Mouse (Mus musculus) gastrocnemius, adult 2 months (tissue): Measurements from ENCODE around the gene Eif6. TPM values are rescaled to one million over a fixed set of nuclear protein-coding genes. Genes with fewer than 3 reads are reported as not detected.

ENCODE experiments used
- DNase-seq: peaks from one replicate; pipeline ENCODE4 v3.0.0; 2022
- H3K27ac ChIP-seq: fragments of 200-600 bp; 2 replicates; pipeline ENCODE4 v1.8.1; 2022; ENCODE audit warnings: mild to moderate bottlenecking
- H3K4me3 ChIP-seq: fragments of 200-600 bp; 2 replicates; pipeline ENCODE4 v1.8.1; 2022; ENCODE audit warnings: mild to moderate bottlenecking, moderate library complexity
- CTCF ChIP-seq: fragments of 200-600 bp; IDR thresholded peaks from 2 replicates; pipeline ENCODE4 v1.8.1; 2022; ENCODE audit warnings: antibody characterized with exemption, mild to moderate bottlenecking, moderate library complexity
- intact Hi-C: fragments of 180-260 bp; cut with DNase I; formaldehyde crosslinking; loops from one replicate; pipeline ENCODE4 v1.15.1; 2025
- total RNA-seq, 2 experiments: library from RNA; stranded (reverse); gene quantifications; 2 replicates each; pipeline ENCODE4 v1.2.3; 2021

Gene Eif6
- total RNA-seq, 2 experiments from 2014 or later, result 41.0 to 46.7 TPM

GRCm38 (mm10) chr2:155818596-155819391, 7.9 kb downstream of the Eif6 start:
- intact Hi-C loops, result no loop called here
- Histone ChIP-seq H3K4me3 (peak overlapping the region; percentile 80), H3K27ac (peak overlapping the region; percentile 97)
- no peak for TF ChIP-seq CTCF
- peak; percentile 98 for DNase-seq

- peak overlapping the region; percentile 80 for H3K4me3 ChIP-seq
Observed at GRCm38 (mm10) chr2:155817301-155818245, 9.2 kb downstream of the Eif6 start.

GRCm38 (mm10) chr2:155816179-155816578, 10.5 kb downstream of the Eif6 start:
- peak; percentile 49 for DNase-seq
- TF ChIP-seq CTCF, result no peak
- intact Hi-C loops, result no loop called here
- Histone ChIP-seq H3K4me3 (no peak overlapping the region), H3K27ac (no peak overlapping the region)

More at GRCm38 (mm10) chr2:155817301-155818245, 9.2 kb downstream of the Eif6 start:
- H3K27ac ChIP-seq, result peak overlapping the region; percentile 97
- peak; percentile 78 for DNase-seq
- no peak for TF ChIP-seq CTCF
- intact Hi-C loops, result no loop called here

GRCm38 (mm10) chr2:155814829-155815228, 11.9 kb downstream of the Eif6 start:
- DNase-seq, result no peak

GRCm38 (mm10) chr2:155812637-155813036, 14.1 kb downstream of the Eif6 start:
- DNase-seq, result peak; percentile 10
- H3K27ac ChIP-seq, result no peak overlapping the region
- H3K4me3 ChIP-seq, result no peak overlapping the region
- intact Hi-C loops, result loop anchor here (2.0 to 5.0 kb wide), 3 partner anchors 45 to 150 kb away; partner anchors contain the start of gene Trpc4ap
- no peak for TF ChIP-seq CTCF

More at GRCm38 (mm10) chr2:155814829-155815228, 11.9 kb downstream of the Eif6 start:
- H3K4me3 ChIP-seq, result no peak overlapping the region
- TF ChIP-seq CTCF, result no peak
- intact Hi-C loops, result loop anchor here (5.0 kb wide), 2 partner anchors 48 to 153 kb away; no protein-coding TSS in a partner anchor
- no peak overlapping the region for H3K27ac ChIP-seq

GRCm38 (mm10) chr2:155811821-155812396, 14.8 kb downstream of the Eif6 start:
- peak; percentile 96 for TF ChIP-seq CTCF
- H3K4me3 ChIP-seq, result no peak overlapping the region
- no peak overlapping the region for H3K27ac ChIP-seq
- intact Hi-C loops, result loop anchor here (2.0 to 5.0 kb wide), 3 partner anchors 45 to 150 kb away; partner anchors contain the start of gene Trpc4ap
- DNase-seq, result peak; percentile 81

- intact Hi-C loops, result loop anchor here (5.0 kb wide), 2 partner anchors 42 to 147 kb away; no protein-coding TSS in a partner anchor
- no peak for TF ChIP-seq CTCF
- no peak overlapping the region for H3K4me3 ChIP-seq
- H3K27ac ChIP-seq, result no peak overlapping the region
- DNase-seq, result peak; percentile 7
Observed at GRCm38 (mm10) chr2:155809620-155810019, 17.1 kb downstream of the Eif6 start.

- intact Hi-C loops, result no loop called here
- H3K27ac ChIP-seq, result no peak overlapping the region
- no peak for DNase-seq
- no peak for TF ChIP-seq CTCF
- H3K4me3 ChIP-seq, result no peak overlapping the region
Observed at GRCm38 (mm10) chr2:155807408-155807807, 19.3 kb downstream of the Eif6 start.

GRCm38 (mm10) chr2:155806548-155806947, 20.2 kb downstream of the Eif6 start:
- DNase-seq, result peak; percentile 66
- intact Hi-C loops, result no loop called here
- no peak for TF ChIP-seq CTCF

GRCm38 (mm10) chr2:155805925-155806255, 20.8 kb downstream of the Eif6 start:
- no peak for TF ChIP-seq CTCF
- intact Hi-C loops, result no loop called here
- Histone ChIP-seq H3K27ac (peak overlapping the region; percentile 57), H3K4me3 (no peak overlapping the region)
- DNase-seq, result no peak

More at GRCm38 (mm10) chr2:155806548-155806947, 20.2 kb downstream of the Eif6 start:
- no peak overlapping the region for H3K4me3 ChIP-seq
- H3K27ac ChIP-seq, result peak overlapping the region; percentile 57; the same call in 1 of the 2 replicates

- intact Hi-C loops, result no loop called here
- H3K27ac ChIP-seq, result peak overlapping the region; percentile 57
- no peak for TF ChIP-seq CTCF
- H3K4me3 ChIP-seq, result no peak overlapping the region
- DNase-seq, result peak; percentile 86
Observed at GRCm38 (mm10) chr2:155805231-155805924, 21.3 kb downstream of the Eif6 start.

GRCm38 (mm10) chr2:155804053-155804452, 22.7 kb downstream of the Eif6 start:
- no peak for TF ChIP-seq CTCF
- no peak for DNase-seq
- intact Hi-C loops, result no loop called here
- Histone ChIP-seq H3K4me3 (no peak overlapping the region), H3K27ac (no peak overlapping the region)
